Mouse (Mus musculus) limb, embryonic 13.5 days (tissue): ENCODE results near the gene Rnf222. TPM values are rescaled to one million over a fixed set of nuclear protein-coding genes. Genes with fewer than 3 reads are reported as not detected.
A peak's percentile ranks its signal among the peaks of the same experiment; 100 is the strongest.

Experiments used
- ATAC-seq: fragments of 200-750 bp; cut with Nextera tagmentation; 2 replicates; pipeline ENCODE4 v1.8.0; 2017; ENCODE audit warnings: low read depth, moderate number of reproducible peaks, moderate TSS enrichment; ENCODE audit not compliant: low FRiP score
- H3K27ac ChIP-seq: fragments of 300-500 bp; sonication (generic); 2 replicates; pipeline ENCODE4 v1.5.1; 2015; ENCODE audit warnings: inconsistent platforms, mild to moderate bottlenecking, moderate library complexity
- H3K27me3 ChIP-seq: fragments of 300-500 bp; sonication (generic); 2 replicates; pipeline ENCODE4 v1.6.1; 2015; ENCODE audit warnings: mild to moderate bottlenecking, inconsistent platforms
- H3K36me3 ChIP-seq: fragments of 300-500 bp; sonication (generic); 2 replicates; pipeline ENCODE4 v1.6.1; 2015; ENCODE audit warnings: inconsistent platforms, mild to moderate bottlenecking, moderate library complexity
- H3K4me1 ChIP-seq: fragments of 300-500 bp; sonication (generic); 2 replicates; pipeline ENCODE4 v1.6.1; 2015; ENCODE audit warnings: inconsistent platforms
- H3K4me2 ChIP-seq: fragments of 300-500 bp; sonication (generic); replicated peaks from 2 replicates; pipeline ENCODE4 v1.6.1; 2015; ENCODE audit warnings: inconsistent platforms, mild to moderate bottlenecking, moderate library complexity
- H3K4me3 ChIP-seq: fragments of 300-500 bp; sonication (generic); 2 replicates; pipeline ENCODE4 v1.5.1; 2015; ENCODE audit warnings: moderate library complexity, mild to moderate bottlenecking, inconsistent platforms
- H3K9ac ChIP-seq: fragments of 300-500 bp; sonication (generic); 2 replicates; pipeline ENCODE4 v1.6.1; 2015; ENCODE audit warnings: mild to moderate bottlenecking, inconsistent platforms
- H3K9me3 ChIP-seq: fragments of 300-500 bp; sonication (generic); 2 replicates; pipeline ENCODE4 v1.6.1; 2016; ENCODE audit warnings: inconsistent platforms
- WGBS: fragments of 180-500 bp; shearing (Covaris S2); methylation state at CpG from one replicate; pipeline ENCODE4 v1.1.7; 2015; 5-methylcytosine and 5-hydroxymethylcytosine counted together
- polyA plus RNA-seq: library from polyadenylated mRNA; unstranded; fragments of >200 nt; fragmentation: Nextera tagmentation; extraction: Ambion mirVana; gene quantifications from 2 replicates; pipeline ENCODE4 v1.2.1, GENCODE M21; 2015

Rnf222 gene
- 0.15 and 0.23 TPM in 2 replicates for polyA plus RNA-seq

- no peaks in the 10 kb centered on the region for H3K36me3 ChIP-seq
- 31% methylated on average over 6 of the region's 6 CpGs for WGBS
- no peak within 1 kb of the TSS for H3K4me2 ChIP-seq
- H3K4me3 ChIP-seq, result no peak within 1 kb of the TSS
- no peaks in the 10 kb centered on the region for H3K9me3 ChIP-seq
- H3K9ac ChIP-seq, result no peak within 1 kb of the TSS
- H3K27me3 ChIP-seq, result no peaks in the 10 kb centered on the region
- no peak for ATAC-seq
- H3K27ac ChIP-seq, result 0 out of 2 replicates have a peak within 1 kb of the TSS, but pooled peaks have one; percentile 6
- H3K4me1 ChIP-seq, result no peaks in the 10 kb centered on the region
Measured at GRCm38 (mm10) chr11:68888253-68888652, at the start of gene Rnf222. Rnf222 (plus strand) TSS chr11:68888553.

GRCm38 (mm10) chr11:68839606-68840005 lies 48.7 kb upstream of the Rnf222 start:
- ATAC-seq, result no peak
- Histone ChIP-seq H3K4me2 (no peak overlapping the region), H3K9ac (no peak overlapping the region), H3K27me3 (no peaks in the 10 kb centered on the region), H3K4me1 (no peaks in the 10 kb centered on the region), H3K27ac (no peak overlapping the region), H3K4me3 (no peak overlapping the region), H3K9me3 (no peaks in the 10 kb centered on the region), H3K36me3 (peaks cover 69% of the 10 kb centered on the region)
- WGBS, result 92% methylated on average over 5 of the region's 5 CpGs

- 82% methylated on average over 7 of the region's 7 CpGs for WGBS
- H3K9me3 ChIP-seq, result no peaks in the 10 kb centered on the region
- H3K4me3 ChIP-seq, result peak overlapping the region; percentile 21
- peaks cover 8% of the 10 kb centered on the region for H3K27me3 ChIP-seq
- no peaks in the 10 kb centered on the region for H3K36me3 ChIP-seq
- ATAC-seq, result no peak
- peaks cover 30% of the 10 kb centered on the region for H3K4me1 ChIP-seq
- peak overlapping the region; percentile 55 for H3K9ac ChIP-seq
- H3K27ac ChIP-seq, result no peak overlapping the region
- H3K4me2 ChIP-seq, result peak overlapping the region; percentile 41
Measured at GRCm38 (mm10) chr11:68850862-68851261, 37.5 kb upstream of the Rnf222 start.

GRCm38 (mm10) chr11:68851644-68852485 lies 36.5 kb upstream of the Rnf222 start:
- Histone ChIP-seq H3K9ac (peak overlapping the region; percentile 97), H3K9me3 (no peaks in the 10 kb centered on the region), H3K4me3 (peak overlapping the region; percentile 90), H3K4me1 (peaks cover 30% of the 10 kb centered on the region), H3K4me2 (peak overlapping the region; percentile 73), H3K27me3 (peaks cover 10% of the 10 kb centered on the region), H3K27ac (peak overlapping the region; percentile 98), H3K36me3 (no peaks in the 10 kb centered on the region)
- WGBS, result 2% methylated on average over 13 of the region's 13 CpGs
- ATAC-seq, result no peak

GRCm38 (mm10) chr11:68852486-68852901 lies 35.9 kb upstream of the Rnf222 start:
- peak overlapping the region; percentile 73 for H3K4me2 ChIP-seq
- H3K4me3 ChIP-seq, result peak overlapping the region; percentile 90
- 0% methylated on average over 35 of the region's 36 CpGs for WGBS
- peak overlapping the region; percentile 98 for H3K27ac ChIP-seq
- peak overlapping the region; percentile 97 for H3K9ac ChIP-seq
- peaks cover 10% of the 10 kb centered on the region for H3K27me3 ChIP-seq
- peak; percentile 71 for ATAC-seq
- H3K4me1 ChIP-seq, result peaks cover 30% of the 10 kb centered on the region
- H3K36me3 ChIP-seq, result no peaks in the 10 kb centered on the region
- no peaks in the 10 kb centered on the region for H3K9me3 ChIP-seq

GRCm38 (mm10) chr11:68852932-68853409 lies 35.4 kb upstream of the Rnf222 start:
- peak; percentile 99 for ATAC-seq
- Histone ChIP-seq H3K4me3 (peak overlapping the region; percentile 90), H3K4me1 (peaks cover 30% of the 10 kb centered on the region), H3K36me3 (no peaks in the 10 kb centered on the region), H3K27me3 (peaks cover 10% of the 10 kb centered on the region), H3K9me3 (no peaks in the 10 kb centered on the region), H3K9ac (peak overlapping the region; percentile 97), H3K4me2 (peak overlapping the region; percentile 73), H3K27ac (peak overlapping the region; percentile 98)
- WGBS, result under 1% methylated on average over 41 of the region's 42 CpGs

GRCm38 (mm10) chr11:68853611-68854401 lies 34.5 kb upstream of the Rnf222 start:
- H3K9me3 ChIP-seq, result no peaks in the 10 kb centered on the region
- H3K27ac ChIP-seq, result peak overlapping the region; percentile 61; the same call in 1 of the 2 replicates
- peaks cover 30% of the 10 kb centered on the region for H3K4me1 ChIP-seq
- WGBS, result 42% methylated on average over 14 of the region's 14 CpGs
- peak overlapping the region; percentile 90 for H3K4me3 ChIP-seq
- H3K36me3 ChIP-seq, result no peaks in the 10 kb centered on the region
- H3K9ac ChIP-seq, result peak overlapping the region; percentile 61
- H3K4me2 ChIP-seq, result peak overlapping the region; percentile 73
- H3K27me3 ChIP-seq, result peaks cover 10% of the 10 kb centered on the region
- no peak for ATAC-seq

GRCm38 (mm10) chr11:68854621-68855020 lies 33.7 kb upstream of the Rnf222 start:
- Histone ChIP-seq H3K4me3 (no peak overlapping the region), H3K4me2 (no peak overlapping the region), H3K36me3 (no peaks in the 10 kb centered on the region), H3K9ac (no peak overlapping the region), H3K9me3 (no peaks in the 10 kb centered on the region), H3K27ac (no peak overlapping the region), H3K4me1 (peaks cover 29% of the 10 kb centered on the region), H3K27me3 (peaks cover 10% of the 10 kb centered on the region)
- WGBS, result 90% methylated on average over 3 of the region's 3 CpGs
- no peak for ATAC-seq

GRCm38 (mm10) chr11:68857329-68857728 lies 31.0 kb upstream of the Rnf222 start:
- Histone ChIP-seq H3K27me3 (peaks cover 10% of the 10 kb centered on the region), H3K36me3 (no peaks in the 10 kb centered on the region), H3K4me1 (peaks cover 9% of the 10 kb centered on the region; the same call in 1 of the 2 replicates), H3K4me2 (no peak overlapping the region), H3K9me3 (no peaks in the 10 kb centered on the region), H3K4me3 (no peak overlapping the region), H3K27ac (no peak overlapping the region), H3K9ac (no peak overlapping the region)
- no peak for ATAC-seq
- WGBS, result 84% methylated on average over 3 of the region's 3 CpGs

GRCm38 (mm10) chr11:68859943-68860593 lies 28.3 kb upstream of the Rnf222 start:
- Histone ChIP-seq H3K9ac (no peak overlapping the region), H3K4me2 (no peak overlapping the region), H3K9me3 (no peaks in the 10 kb centered on the region), H3K4me1 (no peaks in the 10 kb centered on the region), H3K4me3 (no peak overlapping the region), H3K27ac (no peak overlapping the region), H3K27me3 (peaks cover 8% of the 10 kb centered on the region), H3K36me3 (no peaks in the 10 kb centered on the region)
- no peak for ATAC-seq
- WGBS, result 74% methylated on average over 8 of the region's 8 CpGs

- Histone ChIP-seq H3K27me3 (no peaks in the 10 kb centered on the region), H3K9me3 (no peaks in the 10 kb centered on the region), H3K36me3 (no peaks in the 10 kb centered on the region), H3K4me2 (no peak overlapping the region), H3K27ac (no peak overlapping the region), H3K9ac (no peak overlapping the region), H3K4me3 (no peak overlapping the region), H3K4me1 (no peaks in the 10 kb centered on the region)
- ATAC-seq, result no peak
- 65% methylated on average over 2 of the region's 2 CpGs for WGBS
Measured at GRCm38 (mm10) chr11:68862260-68862659, 26.1 kb upstream of the Rnf222 start.
